Mouse (Mus musculus): ENCODE results near the gene Ppard.
"Not testable (repeated sequence)": the region's sequence is repeated elsewhere in the genome, so short reads cannot be mapped to it uniquely, and the experiment has no call there.

Ppard gene

GRCm38 (mm10) chr17:28232475-28233060, at the start of gene Ppard:
Gene Ppard (plus strand): TSS chr17:28232700.
- peak; percentile 97 to 99 for DNase-seq

- DNase-seq: no peak
These were observed 47.4 kb upstream of the Ppard start for GRCm38 (mm10) chr17:28184971-28185638.

GRCm38 (mm10) chr17:28188313-28188712, 44.2 kb upstream of the Ppard start:
- no peak for DNase-seq

GRCm38 (mm10) chr17:28192754-28193153, 39.7 kb upstream of the Ppard start:
- DNase-seq: no peak

- DNase-seq: no peak
These were observed 38.9 kb upstream of the Ppard start for GRCm38 (mm10) chr17:28193559-28193958.

GRCm38 (mm10) chr17:28195033-28195432, 37.5 kb upstream of the Ppard start:
- no peak for DNase-seq

GRCm38 (mm10) chr17:28197646-28198045, 34.9 kb upstream of the Ppard start:
- DNase-seq: peak in 1 of 2 experiments; percentile 48

GRCm38 (mm10) chr17:28201982-28202381, 30.5 kb upstream of the Ppard start:
- DNase-seq: no peak

GRCm38 (mm10) chr17:28204052-28204720, 28.3 kb upstream of the Ppard start:
- DNase-seq: peak; percentile 57 to 67

- DNase-seq: no peak
These were observed 27.1 kb upstream of the Ppard start for GRCm38 (mm10) chr17:28205443-28205842.

- DNase-seq: no peak
These were observed 25.4 kb upstream of the Ppard start for GRCm38 (mm10) chr17:28207092-28207491.

- peak; percentile 87 to 89 for DNase-seq
These were observed 24.7 kb upstream of the Ppard start, which contains the start of gene Def6 for GRCm38 (mm10) chr17:28207591-28208313. Gene Def6 (plus strand): TSS chr17:28207778.

- no peak for DNase-seq
These were observed 24.2 kb upstream of the Ppard start for GRCm38 (mm10) chr17:28208314-28208612.

GRCm38 (mm10) chr17:28209457-28210110, 22.9 kb upstream of the Ppard start:
- no peak for DNase-seq

GRCm38 (mm10) chr17:28211921-28212341, 20.6 kb upstream of the Ppard start:
- DNase-seq: peak; percentile 41 to 42

- DNase-seq: no peak
These were observed 20.1 kb upstream of the Ppard start for GRCm38 (mm10) chr17:28212391-28212790.

GRCm38 (mm10) chr17:28213236-28213635, 19.3 kb upstream of the Ppard start:
- DNase-seq: peak in 1 of 2 experiments; percentile 46

- no peak for DNase-seq
These were observed 15.7 kb upstream of the Ppard start for GRCm38 (mm10) chr17:28216791-28217190.

GRCm38 (mm10) chr17:28217721-28218649, 14.5 kb upstream of the Ppard start:
- peak; percentile 79 for DNase-seq

GRCm38 (mm10) chr17:28222463-28222862, 10.0 kb upstream of the Ppard start:
- DNase-seq: not testable (repeated sequence)

- peak; percentile 95 to 96 for DNase-seq
These were observed 8.7 kb upstream of the Ppard start for GRCm38 (mm10) chr17:28223561-28224391.
